Mouse (Mus musculus) G1E (cell line): Measurements from ENCODE around the gene Zfp488. TPM values are rescaled to one million over a fixed set of nuclear protein-coding genes. Genes with fewer than 3 reads are reported as not detected.

ENCODE experiments used
- ATAC-seq: 2 replicates; pipeline ENCODE4 v1.8.0; 2016; ENCODE audit warnings: mild to moderate bottlenecking; ENCODE audit not compliant: insufficient number of reproducible peaks, poor library complexity, low FRiP score, severe bottlenecking; ENCODE audit errors: extremely low read depth
- DNase-seq: peaks from one replicate; pipeline ENCODE4 v3.0.0; 2012; ENCODE audit warnings: low spot score
- H3K27me3 ChIP-seq: 2 replicates; pipeline ENCODE4 v1.6.1; 2012; ENCODE audit warnings: mild to moderate bottlenecking, low read length, inconsistent platforms; ENCODE audit not compliant: insufficient read depth
- H3K36me3 ChIP-seq: replicated peaks from 2 replicates; pipeline ENCODE3; 2012; ENCODE audit warnings: mild to moderate bottlenecking, inconsistent platforms
- H3K4me1 ChIP-seq: 2 replicates; pipeline ENCODE4 v1.6.1; 2012; ENCODE audit warnings: low read depth, low read length, inconsistent platforms, mixed read lengths; ENCODE audit not compliant: insufficient read depth
- H3K4me3 ChIP-seq: 2 replicates; pipeline ENCODE4 v1.5.1; 2012; ENCODE audit warnings: low read depth, mild to moderate bottlenecking, inconsistent platforms, low read length, moderate library complexity, mixed read lengths
- H3K9me3 ChIP-seq: replicated peaks from 2 replicates; pipeline ENCODE4 v1.6.1; 2012; ENCODE audit warnings: inconsistent platforms
- CTCF ChIP-seq: IDR thresholded peaks from 2 replicates; pipeline ENCODE4 v1.5.1; 2012; ENCODE audit warnings: low read depth, low read length, inconsistent platforms, mixed read lengths
- GATA1 ChIP-seq: IDR thresholded peaks from 2 replicates; pipeline ENCODE4 v1.6.1; 2012; ENCODE audit warnings: borderline replicate concordance, low read length, inconsistent platforms, mixed read lengths
- GATA2 ChIP-seq: IDR thresholded peaks from 2 replicates; pipeline ENCODE4 v1.6.1; 2012; ENCODE audit warnings: low read depth, low read length, inconsistent platforms, borderline replicate concordance
- POLR2AphosphoS5 ChIP-seq: IDR thresholded peaks from 2 replicates; pipeline ENCODE4 v1.6.1; 2012; ENCODE audit warnings: low read depth, low read length, inconsistent platforms; ENCODE audit not compliant: insufficient replicate concordance
- TAL1 ChIP-seq: conservative IDR thresholded peaks from 2 replicates; pipeline ENCODE4 v1.6.1; 2012; ENCODE audit warnings: low read depth, low read length, inconsistent platforms, mixed read lengths
- polyA plus RNA-seq: library from polyadenylated mRNA; stranded (reverse); fragments of >175 nt; gene quantifications from 2 replicates; pipeline ENCODE4 v1.2.3, GENCODE M21; 2012
- total RNA-seq, 2 experiments: library from RNA; stranded (forward) in 1 of 2; stranded (reverse) in 1 of 2; fragments of 200-1000 nt in 1 of 2; fragments of >200 nt in 1 of 2; fragmentation: Nextera tagmentation in 1 of 2; gene quantifications; 2 replicates each; pipeline ENCODE4 v1.2.3; 2014 to 2017

The Zfp488 gene
- total and polyA plus RNA-seq, 3 experiments: 0.05 TPM; not detected in 2

GRCm38 (mm10) chr14:33953761-33954160, 24.8 kb downstream of the Zfp488 start, which contains the start of gene Rbp3:
TSS of gene Rbp3 (plus strand) at chr14:33954003.
- TF ChIP-seq CTCF: no peak
- TF ChIP-seq GATA2: no peak
- no peak for TF ChIP-seq POLR2AphosphoS5
- TF ChIP-seq TAL1: no peak
- no peak for TF ChIP-seq GATA1
- Histone ChIP-seq H3K27me3 (no peaks in the 10 kb centered on the region; the same call in 1 of the 2 replicates), H3K4me1 (no peaks in the 10 kb centered on the region), H3K4me3 (no peak within 1 kb of the TSS; the same call in 1 of the 2 replicates), H3K36me3 (no peaks in the 10 kb centered on the region), H3K9me3 (peaks cover 68% of the 10 kb centered on the region)
- no peak for DNase-seq
- ATAC-seq: no peak

- peaks cover 68% of the 10 kb centered on the region for H3K9me3 ChIP-seq
- H3K36me3 ChIP-seq: no peaks in the 10 kb centered on the region
- no peak for TF ChIP-seq CTCF
- TF ChIP-seq POLR2AphosphoS5: no peak
- no peak for TF ChIP-seq GATA2
- TF ChIP-seq GATA1: no peak
- no peak for TF ChIP-seq TAL1
- H3K4me1 ChIP-seq: no peaks in the 10 kb centered on the region
- DNase-seq: no peak
- ATAC-seq: no peak
- no peak overlapping the region for H3K4me3 ChIP-seq
- H3K27me3 ChIP-seq: no peaks in the 10 kb centered on the region; the same call in 1 of the 2 replicates
These were observed 26.2 kb downstream of the Zfp488 start for GRCm38 (mm10) chr14:33952233-33952981.

GRCm38 (mm10) chr14:33946125-33946524, 32.4 kb downstream of the Zfp488 start:
- DNase-seq: no peak
- no peak for ATAC-seq
- H3K4me1 ChIP-seq: no peaks in the 10 kb centered on the region
- H3K9me3 ChIP-seq: peaks cover 64% of the 10 kb centered on the region
- TF ChIP-seq CTCF (no peak), TAL1 (no peak), GATA2 (no peak), GATA1 (no peak), POLR2AphosphoS5 (no peak)
- no peaks in the 10 kb centered on the region for H3K27me3 ChIP-seq
- no peaks in the 10 kb centered on the region for H3K36me3 ChIP-seq
- no peak overlapping the region for H3K4me3 ChIP-seq

- TF ChIP-seq GATA2 (no peak), TAL1 (no peak), GATA1 (no peak), POLR2AphosphoS5 (no peak), CTCF (no peak)
- H3K36me3 ChIP-seq: no peaks in the 10 kb centered on the region
- no peaks in the 10 kb centered on the region for H3K27me3 ChIP-seq
- DNase-seq (no peak), ATAC-seq (no peak)
- H3K9me3 ChIP-seq: peaks cover 73% of the 10 kb centered on the region
- H3K4me1 ChIP-seq: no peaks in the 10 kb centered on the region
- no peak overlapping the region for H3K4me3 ChIP-seq
These were observed 36.3 kb downstream of the Zfp488 start for GRCm38 (mm10) chr14:33942222-33942621.

GRCm38 (mm10) chr14:33940739-33941138, 37.8 kb downstream of the Zfp488 start, which contains the start of gene Gdf2:
TSS of gene Gdf2 (plus strand) at chr14:33941039.
- H3K36me3 ChIP-seq: no peaks in the 10 kb centered on the region
- peaks cover 69% of the 10 kb centered on the region for H3K9me3 ChIP-seq
- DNase-seq (no peak), ATAC-seq (no peak)
- no peak for TF ChIP-seq GATA2
- no peak for TF ChIP-seq GATA1
- no peak for TF ChIP-seq CTCF
- TF ChIP-seq TAL1: no peak
- no peak for TF ChIP-seq POLR2AphosphoS5
- no peaks in the 10 kb centered on the region for H3K4me1 ChIP-seq
- no peaks in the 10 kb centered on the region for H3K27me3 ChIP-seq
- no peak within 1 kb of the TSS for H3K4me3 ChIP-seq

- TF ChIP-seq TAL1: no peak
- TF ChIP-seq GATA1: no peak
- no peak for TF ChIP-seq CTCF
- no peak for TF ChIP-seq GATA2
- no peak for TF ChIP-seq POLR2AphosphoS5
- ATAC-seq (no peak), DNase-seq (no peak)
- Histone ChIP-seq H3K4me3 (no peak overlapping the region), H3K36me3 (no peaks in the 10 kb centered on the region), H3K27me3 (no peaks in the 10 kb centered on the region), H3K9me3 (peaks cover 66% of the 10 kb centered on the region), H3K4me1 (no peaks in the 10 kb centered on the region)
These were observed 39.4 kb downstream of the Zfp488 start for GRCm38 (mm10) chr14:33939117-33939516.
